In the genomic region with DNA sequence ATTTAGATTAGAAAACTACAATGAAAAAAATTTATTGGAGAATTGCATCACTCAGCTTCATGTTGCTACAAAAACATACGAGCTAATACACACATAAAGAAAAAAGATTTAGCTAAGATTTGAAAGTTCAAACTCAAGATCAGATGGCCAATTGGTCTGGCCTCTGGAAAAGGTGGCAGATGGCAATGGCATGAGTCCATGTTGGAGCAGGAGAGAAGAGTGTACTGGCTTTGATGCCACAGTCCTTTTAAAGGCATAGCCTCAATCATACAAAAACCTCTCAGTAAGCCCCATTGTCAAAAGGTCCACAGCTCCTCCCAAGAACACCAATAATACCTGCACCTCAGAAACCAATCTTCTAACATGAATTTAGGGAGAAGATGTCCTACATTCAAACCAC, we compare ENCODE assay signal across 22 mouse cellular contexts. TPM values are rescaled to one million over a fixed set of nuclear protein-coding genes. Genes with fewer than 3 reads are reported as not detected.
DNase-seq lines count a peak whose midpoint lies in the region; ATAC-seq and TF ChIP-seq lines count a peak whose summit lies in the region.
"Had no signal": no experiment of that assay in that cellular context is flagged by ENCODE, and none has a peak within 500 bp of the region (broad histone marks: within the 10 kb centered on the region; RNA-seq: fewer than 3 reads in every experiment).

No protein-coding gene starts in this region.

- DNase-seq in cerebellum, postnatal 4 days (ENCODE audit: low spot score in 2 of 2) = no peak
- DNase-seq in cerebellum, adult 2 months = peak; percentile 44 to 72
- DNase-seq in cerebellum, postnatal 10 days = peak; percentile 82 to 84
- no peak for DNase-seq in thymus, postnatal 4 days
- DNase-seq in left cerebral cortex, postnatal 10 days (ENCODE audit: extremely low spot score in 1 of 2, low spot score in 2 of 2) = no peak
- DNase-seq: adrenal gland, postnatal 14 days; B cell, adult 2 months; forebrain, postnatal 0 days; gastrocnemius, postnatal 14 days; heart, adult 11 months; heart, postnatal 36 days had no signal

- H3K27me3 ChIP-seq in cerebellum, adult 2 months (ENCODE audit: control insufficient read depth, insufficient read depth, low read length) = no peaks in the 10 kb centered on the region
- H3K27me3 ChIP-seq: forebrain, embryonic 13.5 days; heart, embryonic 13.5 days had no signal

- no peak for TF ChIP-seq CTCF in cerebellum, adult 2 months (IDR thresholded peaks at IDR 0.05; ENCODE audit: borderline replicate concordance, insufficient read depth, low read depth, low read length)

- no peak overlapping the region for H3K4me3 ChIP-seq in cerebellum, adult 2 months (replicated peaks; ENCODE audit: insufficient read depth, low read depth, low read length)
- H3K4me3 ChIP-seq: embryonic facial prominence, embryonic 10.5 days; forebrain, embryonic 13.5 days; heart, embryonic 13.5 days had no signal

- ATAC-seq in cerebellum, adult (ENCODE audit: insufficient number of reproducible peaks, low FRiP score, low TSS enrichment) = peak; percentile 61; the same call in 1 of the 2 replicates
- ATAC-seq in granulocyte monocyte progenitor cell, adult 5-6 weeks (replicated peaks; ENCODE audit: poor library complexity, severe bottlenecking) = no peak
- ATAC-seq: forebrain, embryonic 13.5 days; forebrain, postnatal 0 days; hindbrain, embryonic 16.5 days; inflammation-experienced regulatory T-cells, adult 6 months; intestine, postnatal 0 days had no signal

- 6% methylated on average over 1 of the region's 1 CpGs for WGBS in cerebellum, adult 2 months

- no peak overlapping the region for H3K27ac ChIP-seq in cerebellum, adult 2 months (ENCODE audit: insufficient read depth, low read length)
- H3K27ac ChIP-seq: embryonic facial prominence, embryonic 10.5 days; forebrain, embryonic 13.5 days; heart, embryonic 13.5 days had no signal

- intact Hi-C loops in left cerebral cortex, postnatal 10 days (cut with DNase I) = no loop called here

- no peak for TF ChIP-seq POLR2A in cerebellum, adult 2 months (IDR thresholded peaks at IDR 0.05; ENCODE audit: borderline replicate concordance, insufficient read depth, low read length)

- 0 out of 2 replicates have a peak, but pooled peaks cover 2% of the 10 kb centered on the region for H3K4me1 ChIP-seq in cerebellum, adult 2 months (ENCODE audit: control insufficient read depth, insufficient read depth, low read length)
- H3K4me1 ChIP-seq: embryonic facial prominence, embryonic 10.5 days; forebrain, embryonic 13.5 days; heart, embryonic 13.5 days had no signal

RNA-seq across cellular contexts. Expression of gene Trpc5os, which starts 35.0 kb away (rescaled TPM):
- not detected in 2 replicates for polyA plus RNA-seq in cerebellum, adult 2 months (2012; rRNA removed)
- not detected in 2 replicates for total RNA-seq in granulocyte monocyte progenitor cell, adult 5-6 weeks (2014; fragmentation: Nextera tagmentation)
- total RNA-seq in granulocyte monocyte progenitor cell, adult 5-6 weeks (2017) = not detected in 2 replicates
- total RNA-seq in left cerebral cortex, postnatal 10 days (2021) = not detected
- total RNA-seq: adrenal gland, postnatal 14 days; forebrain, postnatal 0 days; gastrocnemius, adult 18-20 months; gastrocnemius, postnatal 14 days; heart, postnatal 36 days; MEL had no signal
- polyA plus RNA-seq: embryonic facial prominence, embryonic 10.5 days; forebrain, embryonic 13.5 days; forebrain, postnatal 0 days; heart, embryonic 13.5 days; hindbrain, embryonic 11.5 days; inflammation-experienced regulatory T-cells, adult 6 months; intestine, postnatal 0 days had no signal

Comparison
In these comparisons a context has a peak if more than half of its experiments do, and no peak if none do; other contexts are left out.
1. DNase-seq: peak in cerebellum, adult 2 months (2 of 2) and cerebellum, postnatal 10 days (2 of 2); none in cerebellum, postnatal 4 days (0 of 2), thymus, postnatal 4 days (single experiment) and left cerebral cortex, postnatal 10 days (0 of 2).